Mouse (Mus musculus) splenic B cell, adult 2 months (primary cell): ENCODE measurements around the gene Rapgef3.
A peak's percentile ranks its signal among the peaks of the same experiment; 100 is the strongest.

Experiments
- DNase-seq: peaks from one replicate; pipeline ENCODE4 v3.0.0-alpha.2; 2011; ENCODE audit warnings: low read depth, low spot score
- H3K27me3 ChIP-seq: 2 replicates; pipeline ENCODE4 v1.6.1; 2012; ENCODE audit warnings: mild to moderate bottlenecking, low read length, moderate library complexity, mixed read lengths; ENCODE audit not compliant: control insufficient read depth, poor library complexity, insufficient read depth, severe bottlenecking
- H3K36me3 ChIP-seq: 2 replicates; pipeline ENCODE4 v1.6.1; 2012; ENCODE audit warnings: mild to moderate bottlenecking, low read length, moderate library complexity, mixed read lengths; ENCODE audit not compliant: control insufficient read depth, poor library complexity, insufficient read depth, severe bottlenecking

Gene Rapgef3

GRCm38 (mm10) chr15:97718535-97719155, 49.1 kb downstream of the Rapgef3 start:
- DNase-seq = no peak
- no peaks in the 10 kb centered on the region for H3K27me3 ChIP-seq
- no peaks in the 10 kb centered on the region for H3K36me3 ChIP-seq

DNA sequence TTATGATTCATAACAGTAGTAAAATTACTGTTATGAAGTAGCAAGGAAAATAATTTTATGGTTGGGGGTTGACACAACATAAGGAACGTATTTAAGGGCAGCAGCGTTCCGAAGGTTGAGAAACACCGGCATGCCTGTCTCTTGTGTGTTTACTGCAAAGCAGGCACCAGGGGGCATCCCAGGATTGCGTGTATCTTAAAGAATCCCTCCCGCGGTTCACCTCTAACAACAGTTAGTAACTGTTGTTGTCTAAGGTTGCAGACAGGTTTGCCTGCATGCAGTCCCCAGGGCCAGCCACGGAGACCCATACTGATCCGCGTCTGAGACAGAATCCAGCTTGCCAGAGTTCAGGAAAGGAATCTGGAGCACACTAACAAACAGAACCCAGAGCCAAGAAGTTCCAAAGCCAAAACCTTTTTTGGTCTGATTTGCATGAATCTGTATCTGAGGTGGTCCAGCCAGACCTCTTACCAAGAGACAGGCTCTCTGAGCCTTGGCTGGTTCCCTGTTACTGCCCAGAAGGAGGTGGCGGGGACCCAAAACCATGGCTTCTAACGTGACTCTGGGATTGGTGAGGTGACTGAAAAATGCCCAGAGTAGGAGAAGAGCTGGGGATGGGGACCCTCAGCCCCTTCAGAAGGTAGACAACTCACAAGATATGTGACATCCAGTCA, 49.8 kb downstream of the Rapgef3 start:
- peak; percentile 89 for DNase-seq
- Histone ChIP-seq H3K36me3 (no peaks in the 10 kb centered on the region), H3K27me3 (no peaks in the 10 kb centered on the region)

DNA sequence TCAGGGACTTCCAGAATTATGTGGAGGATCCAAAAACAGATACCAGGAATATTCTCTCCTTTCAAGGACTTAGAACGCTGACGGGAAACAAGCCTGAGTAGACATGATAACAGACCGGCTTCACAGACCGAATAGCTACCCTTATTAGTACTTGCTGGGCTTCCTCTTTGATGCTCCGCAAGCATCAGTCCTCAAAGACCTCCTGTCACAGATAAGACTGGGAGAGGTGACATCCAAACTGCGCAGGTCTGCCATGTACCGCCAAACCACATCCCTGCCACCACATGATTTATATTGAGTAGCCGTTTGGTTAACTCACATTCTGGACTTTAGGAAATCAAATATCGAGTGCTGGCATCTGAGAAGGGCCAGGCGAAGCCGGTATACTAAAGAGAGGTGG, 51.0 kb downstream of the Rapgef3 start:
- no peak for DNase-seq
- H3K36me3 ChIP-seq = no peaks in the 10 kb centered on the region
- no peaks in the 10 kb centered on the region for H3K27me3 ChIP-seq

DNA sequence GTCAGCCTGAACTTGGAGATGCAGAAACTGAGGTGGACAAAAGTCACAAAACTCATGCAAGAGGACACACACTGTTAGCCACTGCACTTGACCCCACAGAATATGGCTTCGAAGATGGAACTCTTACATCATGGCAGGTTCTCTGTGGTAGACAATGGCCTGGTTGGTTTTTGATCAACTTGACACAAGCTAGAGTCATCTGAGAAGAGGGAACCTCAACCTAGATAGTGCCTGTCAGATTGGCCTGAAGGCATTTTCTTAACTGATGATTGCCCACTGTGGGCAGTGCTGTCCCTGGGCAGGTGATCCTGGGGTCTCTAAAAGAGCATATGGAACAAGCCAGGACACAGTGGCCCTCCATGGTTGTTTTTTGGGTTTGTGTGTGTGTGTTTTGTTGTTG, 52.0 kb downstream of the Rapgef3 start:
- Histone ChIP-seq H3K36me3 (no peaks in the 10 kb centered on the region), H3K27me3 (no peaks in the 10 kb centered on the region)
- DNase-seq = no peak

- Histone ChIP-seq H3K27me3 (no peaks in the 10 kb centered on the region), H3K36me3 (no peaks in the 10 kb centered on the region)
- DNase-seq = no peak
These were observed 52.7 kb downstream of the Rapgef3 start for GRCm38 (mm10) chr15:97715083-97715482.

DNA sequence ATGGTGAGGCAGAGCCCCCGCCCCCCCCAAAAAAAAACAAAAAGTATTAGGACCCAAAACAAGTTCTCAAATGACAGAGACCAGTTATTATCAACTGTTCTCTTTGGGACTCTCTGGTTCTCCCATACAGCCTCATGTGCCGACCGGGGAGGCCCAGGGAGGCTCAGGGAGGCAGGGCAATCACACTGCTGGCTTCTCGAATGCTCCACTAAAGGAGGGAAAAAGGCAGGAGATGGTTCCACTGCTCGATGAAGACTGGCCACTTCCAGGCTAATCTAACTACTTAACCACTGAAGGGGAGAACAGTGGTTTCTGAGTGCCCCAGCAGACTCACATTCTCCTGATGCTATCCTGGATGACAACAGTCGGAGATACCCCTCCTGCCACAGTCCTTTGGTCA, 55.2 kb downstream of the Rapgef3 start:
- Histone ChIP-seq H3K36me3 (no peaks in the 10 kb centered on the region), H3K27me3 (no peaks in the 10 kb centered on the region)
- DNase-seq = no peak

DNA sequence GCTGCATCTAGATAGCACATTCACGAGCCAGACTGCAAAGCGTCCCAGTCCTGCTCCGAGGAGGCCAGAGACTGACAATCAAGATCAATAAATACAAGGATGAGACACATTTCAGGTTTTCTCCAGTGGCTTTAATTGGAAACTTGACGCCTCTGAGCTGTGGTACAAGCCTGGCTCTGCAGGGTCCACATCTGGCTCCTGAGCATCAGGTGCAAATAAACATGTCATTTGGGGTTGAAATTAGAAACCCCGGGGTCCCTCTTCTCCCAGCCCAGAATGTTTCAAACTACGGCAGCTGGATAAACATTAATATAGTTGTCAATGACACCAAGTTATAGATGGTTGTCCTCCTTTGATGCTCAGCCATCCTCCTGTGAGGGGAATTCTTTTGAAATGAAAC, 56.9 kb downstream of the Rapgef3 start:
- H3K27me3 ChIP-seq = no peaks in the 10 kb centered on the region
- no peaks in the 10 kb centered on the region for H3K36me3 ChIP-seq
- no peak for DNase-seq

DNA sequence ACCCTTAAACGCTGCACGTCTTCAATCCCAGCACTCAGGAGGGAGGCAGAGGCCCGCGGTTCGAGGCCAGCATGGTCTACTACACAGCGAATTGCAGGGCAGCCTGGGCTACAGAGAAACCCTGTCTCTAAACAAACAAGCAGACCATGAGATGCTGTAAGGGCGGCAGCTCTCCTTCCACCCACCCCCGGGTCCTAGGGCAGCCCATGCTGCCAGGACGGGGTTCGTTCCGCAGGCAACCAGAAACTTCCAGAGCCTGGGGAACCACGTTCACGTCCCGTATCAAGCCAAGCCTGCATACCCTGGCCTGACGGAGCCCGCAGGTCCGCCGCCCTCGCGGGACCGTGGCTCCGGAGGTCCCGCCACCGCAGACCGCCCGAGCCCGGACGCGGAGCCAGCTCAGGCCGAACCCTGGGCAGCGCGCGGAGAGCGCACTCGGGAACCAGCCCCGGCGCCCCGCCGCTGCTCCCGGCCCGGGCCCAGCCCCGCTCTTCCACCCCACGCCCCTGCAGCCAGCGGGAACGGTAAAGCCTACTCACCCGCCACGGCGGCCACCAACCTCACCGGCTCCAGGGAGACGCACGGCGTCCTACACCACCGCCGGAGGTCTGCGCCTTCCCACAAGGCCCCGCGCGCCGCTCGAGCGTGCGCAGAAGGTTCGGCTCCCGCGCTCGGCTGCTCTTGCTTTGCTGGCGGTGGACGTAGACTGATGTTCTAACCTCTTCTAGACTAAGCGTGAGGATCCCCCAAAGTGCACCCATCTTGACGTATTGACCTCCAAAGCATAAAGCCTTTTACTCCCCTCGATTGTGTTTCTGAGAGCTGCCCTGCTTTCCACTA, 62.3 kb downstream of the Rapgef3 start, which contains the start of gene Rpap3:
Gene Rpap3, minus strand, starts transcription at position 615 of the 840 bp plus-strand sequence.
- DNase-seq = peak; percentile 81
- Histone ChIP-seq H3K36me3 (peaks cover under 1% of the 10 kb centered on the region; the same call in 1 of the 2 replicates), H3K27me3 (no peaks in the 10 kb centered on the region)

DNA sequence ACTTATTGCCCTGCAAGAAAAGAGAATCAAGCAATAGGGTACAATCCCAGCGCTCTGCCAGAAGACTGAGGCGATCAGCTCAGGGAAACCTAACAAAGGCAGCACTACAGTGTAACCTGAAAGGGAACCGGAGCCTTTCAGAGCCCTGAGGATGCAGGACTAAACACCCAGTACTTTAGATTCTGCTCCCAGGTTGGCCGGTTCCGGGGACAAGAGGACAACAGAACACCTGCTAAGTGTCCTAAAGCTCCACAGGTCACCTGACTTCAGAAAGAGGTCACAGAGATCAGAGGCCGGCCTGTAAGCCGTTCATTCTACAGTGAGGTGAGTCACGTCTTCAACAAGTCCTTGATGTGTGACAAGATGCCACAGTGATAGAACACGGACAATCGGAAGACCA, 71.2 kb downstream of the Rapgef3 start:
- Histone ChIP-seq H3K36me3 (peaks cover 19% of the 10 kb centered on the region), H3K27me3 (no peaks in the 10 kb centered on the region; the same call in 1 of the 2 replicates)
- DNase-seq = no peak
